Mouse (Mus musculus) limb, embryonic 14.5 days (tissue): ENCODE results near the gene Gm49318. TPM values are rescaled to one million over a fixed set of nuclear protein-coding genes. Genes with fewer than 3 reads are reported as not detected.

Source experiments
- ATAC-seq: fragments of 200-750 bp; cut with Nextera tagmentation; 2 replicates; pipeline ENCODE4 v1.8.0; 2017; ENCODE audit warnings: low read depth, moderate number of reproducible peaks, moderate TSS enrichment; ENCODE audit not compliant: low FRiP score
- DNase-seq: peaks from one replicate; pipeline ENCODE4 v3.0.0-alpha.2; 2015; ENCODE audit warnings: low spot score
- H3K27ac ChIP-seq: fragments of 300-500 bp; sonication (generic); replicated peaks from 2 replicates; pipeline ENCODE4 v1.5.1; 2014; ENCODE audit warnings: low read depth, mild to moderate bottlenecking, low read length, moderate library complexity, mixed read lengths
- H3K27me3 ChIP-seq: fragments of 300-500 bp; sonication (generic); 2 replicates; pipeline ENCODE4 v1.6.1; 2014; ENCODE audit warnings: low read length, mixed read lengths; ENCODE audit not compliant: control insufficient read depth, insufficient read depth
- H3K36me3 ChIP-seq: fragments of 300-500 bp; sonication (generic); 2 replicates; pipeline ENCODE4 v1.6.1; 2014; ENCODE audit warnings: mild to moderate bottlenecking, low read length, moderate library complexity, mixed read lengths; ENCODE audit not compliant: control insufficient read depth, insufficient read depth
- H3K4me1 ChIP-seq: fragments of 300-500 bp; sonication (generic); 2 replicates; pipeline ENCODE4 v1.6.1; 2014; ENCODE audit warnings: antibody characterized with exemption, low read length, mixed read lengths; ENCODE audit not compliant: control insufficient read depth, insufficient read depth
- H3K4me2 ChIP-seq: fragments of 300-500 bp; sonication (generic); replicated peaks from 2 replicates; pipeline ENCODE4 v1.6.1; 2014; ENCODE audit warnings: low read depth, mild to moderate bottlenecking, low read length, moderate library complexity; ENCODE audit not compliant: severe bottlenecking
- H3K4me3 ChIP-seq: fragments of 300-500 bp; sonication (generic); replicated peaks from 2 replicates; pipeline ENCODE4 v1.5.1; 2014; ENCODE audit warnings: low read length
- H3K9ac ChIP-seq: fragments of 300-500 bp; sonication (generic); 2 replicates; pipeline ENCODE4 v1.6.1; 2014; ENCODE audit warnings: mild to moderate bottlenecking, low read depth, low read length, moderate library complexity; ENCODE audit not compliant: severe bottlenecking
- H3K9me3 ChIP-seq: fragments of 300-500 bp; sonication (generic); 2 replicates; pipeline ENCODE4 v1.6.1; 2016; ENCODE audit warnings: low read length; ENCODE audit not compliant: control insufficient read depth
- POLR2A ChIP-seq: fragments of 200-500 bp; IDR thresholded peaks from 2 replicates; pipeline ENCODE4 v1.8.0; 2012; ENCODE audit warnings: inconsistent platforms, mild to moderate bottlenecking, moderate library complexity, borderline replicate concordance; ENCODE audit not compliant: insufficient read depth, insufficient read length; ENCODE audit errors: extremely low read depth
- WGBS: fragments of 180-500 bp; shearing (Covaris S2); extraction: QIAGEN DNeasy Blood & Tissue Kit; methylation state at CpG from one replicate; pipeline ENCODE4 v1.1.7; 2014; 5-methylcytosine and 5-hydroxymethylcytosine counted together
- polyA plus RNA-seq, 2 experiments: library from polyadenylated mRNA; depleted of rRNA in 1 of 2; stranded (reverse) in 1 of 2; unstranded in 1 of 2; fragments of >200 nt; fragmentation: Nextera tagmentation in 1 of 2; extraction: Ambion mirVana in 1 of 2; gene quantifications; 2 replicates each; pipeline versions ENCODE4 v1.2.1 to v1.2.3; 2012 to 2014

The Gm49318 gene
- polyA plus RNA-seq, 2 experiments: not detected

DNA sequence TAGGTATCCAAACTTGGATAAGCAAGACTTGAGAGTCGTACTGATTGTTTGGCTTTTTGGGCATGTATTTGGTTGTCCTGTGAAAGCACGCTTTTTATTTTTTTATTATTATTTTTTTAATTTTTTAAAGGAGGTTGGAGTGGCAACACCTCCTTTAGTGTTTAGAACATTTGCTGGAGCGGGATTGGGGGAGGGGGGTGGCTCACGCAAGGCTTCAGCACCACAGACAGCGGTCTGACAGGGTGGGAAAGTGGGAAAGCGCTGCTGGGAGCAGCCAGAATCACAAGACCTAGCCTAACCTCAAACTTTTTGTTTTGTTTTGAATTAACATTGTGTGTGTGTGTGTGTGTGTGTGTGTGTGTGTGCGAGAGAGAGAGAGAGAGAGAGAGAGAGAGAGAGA, 17.4 kb downstream of the Gm49318 start:
- no peak for TF ChIP-seq POLR2A
- H3K27me3 ChIP-seq: peaks cover 70% of the 10 kb centered on the region
- H3K27ac ChIP-seq: no peak overlapping the region
- WGBS: 23% methylated on average over 7 of the region's 7 CpGs
- H3K4me2 ChIP-seq: no peak overlapping the region
- no peaks in the 10 kb centered on the region for H3K9me3 ChIP-seq
- DNase-seq: peak; percentile 36
- peaks cover 16% of the 10 kb centered on the region for H3K36me3 ChIP-seq
- no peak overlapping the region for H3K4me3 ChIP-seq
- peaks cover 13% of the 10 kb centered on the region for H3K4me1 ChIP-seq
- H3K9ac ChIP-seq: no peak overlapping the region
- ATAC-seq: no peak

- 0 out of 2 replicates have a peak, but pooled peaks cover under 1% of the 10 kb centered on the region for H3K36me3 ChIP-seq
- TF ChIP-seq POLR2A: no peak
- peaks cover 70% of the 10 kb centered on the region for H3K27me3 ChIP-seq
- DNase-seq (no peak), ATAC-seq (no peak)
- peak within 1 kb of the TSS; percentile 53 for H3K4me2 ChIP-seq
- H3K9me3 ChIP-seq: no peaks in the 10 kb centered on the region
- WGBS: under 1% methylated on average over 20 of the region's 28 CpGs
- H3K4me1 ChIP-seq: peaks cover 13% of the 10 kb centered on the region
- H3K27ac ChIP-seq: no peak within 1 kb of the TSS
- H3K9ac ChIP-seq: no peak within 1 kb of the TSS
- H3K4me3 ChIP-seq: peak within 1 kb of the TSS; percentile 31
These were observed 19.2 kb downstream of the Gm49318 start, which contains the start of gene Elavl3 for GRCm38 (mm10) chr9:22051958-22052254. Gene Elavl3, minus strand, starts transcription at chr9:22052023.

- ATAC-seq: no peak
- H3K4me3 ChIP-seq: peak overlapping the region; percentile 31
- WGBS: 2% methylated on average over 52 of the region's 67 CpGs
- H3K27ac ChIP-seq: no peak overlapping the region
- H3K9ac ChIP-seq: no peak overlapping the region
- peaks cover 13% of the 10 kb centered on the region for H3K4me1 ChIP-seq
- no peaks in the 10 kb centered on the region for H3K9me3 ChIP-seq
- peak overlapping the region; percentile 53 for H3K4me2 ChIP-seq
- peaks cover 70% of the 10 kb centered on the region for H3K27me3 ChIP-seq
- H3K36me3 ChIP-seq: no peaks in the 10 kb centered on the region
- no peak for TF ChIP-seq POLR2A
- no peak for DNase-seq
These were observed 19.7 kb downstream of the Gm49318 start for GRCm38 (mm10) chr9:22051161-22051957.

DNA sequence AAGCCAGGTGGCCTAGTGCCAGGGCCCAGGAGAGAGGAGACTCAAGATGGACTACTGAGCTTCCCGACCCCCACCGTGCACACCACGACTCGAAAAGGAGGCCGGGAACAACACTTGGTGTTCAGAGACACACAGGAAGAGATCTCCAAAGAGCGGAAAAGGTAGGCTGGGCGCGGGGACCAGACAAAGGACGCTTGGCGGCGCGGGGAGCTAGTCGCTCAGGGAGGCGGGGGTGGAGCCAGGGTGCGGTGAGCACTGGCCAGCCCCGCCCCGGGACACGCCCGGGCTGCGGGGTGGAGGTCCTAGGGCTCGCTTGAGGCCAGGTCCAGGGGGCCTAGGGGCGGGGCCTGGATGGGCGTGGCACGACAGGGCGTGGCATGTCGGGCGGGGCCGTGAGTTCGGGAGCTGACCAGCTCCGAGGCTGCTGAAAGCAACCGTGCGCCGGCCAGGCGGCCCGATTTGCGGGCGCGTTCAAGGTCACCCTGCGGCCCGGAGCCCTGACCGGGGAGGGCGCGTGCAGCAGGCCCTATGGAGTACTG, 20.6 kb downstream of the Gm49318 start:
- no peak overlapping the region for H3K27ac ChIP-seq
- peaks cover 61% of the 10 kb centered on the region for H3K27me3 ChIP-seq
- WGBS: 1% methylated on average over 36 of the region's 43 CpGs
- peak overlapping the region; percentile 53 for H3K4me2 ChIP-seq
- H3K4me3 ChIP-seq: peak overlapping the region; percentile 31
- DNase-seq (no peak), ATAC-seq (no peak)
- peaks cover 13% of the 10 kb centered on the region for H3K4me1 ChIP-seq
- no peak overlapping the region for H3K9ac ChIP-seq
- no peaks in the 10 kb centered on the region for H3K36me3 ChIP-seq
- no peak for TF ChIP-seq POLR2A
- no peaks in the 10 kb centered on the region for H3K9me3 ChIP-seq

- no peak for TF ChIP-seq POLR2A
- Histone ChIP-seq H3K27ac (no peak overlapping the region), H3K9ac (no peak overlapping the region), H3K4me3 (no peak overlapping the region), H3K27me3 (peaks cover 55% of the 10 kb centered on the region), H3K9me3 (no peaks in the 10 kb centered on the region), H3K4me1 (peaks cover 13% of the 10 kb centered on the region), H3K36me3 (no peaks in the 10 kb centered on the region), H3K4me2 (no peak overlapping the region)
- 52% methylated on average over 4 of the region's 4 CpGs for WGBS
- no peak for ATAC-seq
- no peak for DNase-seq
These were observed 21.3 kb downstream of the Gm49318 start for GRCm38 (mm10) chr9:22049721-22050270.
